Mouse (Mus musculus) heart, embryonic 16.5 days (tissue): ENCODE measurements at regions not wholly inside any gene's neighbourhood (a gene's known extent, or its start where the extent isn't known, plus 50 kb on each side); places are given as distances from the start of the nearest gene placed in this dataset. TPM values are rescaled to one million over a fixed set of nuclear protein-coding genes. Genes with fewer than 3 reads are reported as not detected.
A peak's percentile ranks its signal among the peaks of the same experiment; 100 is the strongest.

ENCODE experiments used
- ATAC-seq: fragments of 200-750 bp; cut with Nextera tagmentation; replicated peaks from 2 replicates; pipeline ENCODE4 v1.8.0; 2017; ENCODE audit warnings: moderate number of reproducible peaks; ENCODE audit not compliant: insufficient read depth, low FRiP score; ENCODE audit errors: extremely low read depth
- H3K27ac ChIP-seq: fragments of 300-500 bp; sonication (generic); 2 replicates; pipeline ENCODE4 v1.5.1; 2014; ENCODE audit warnings: mild to moderate bottlenecking, low read length, control low read depth, moderate library complexity
- H3K27me3 ChIP-seq: fragments of 300-500 bp; sonication (generic); 2 replicates; pipeline ENCODE4 v1.6.1; 2014; ENCODE audit warnings: low read length, mixed read lengths; ENCODE audit not compliant: control insufficient read depth, insufficient read depth
- H3K36me3 ChIP-seq: fragments of 300-500 bp; sonication (generic); 2 replicates; pipeline ENCODE4 v1.6.1; 2014; ENCODE audit not compliant: control insufficient read depth, insufficient read depth
- H3K4me1 ChIP-seq: fragments of 300-500 bp; sonication (generic); 2 replicates; pipeline ENCODE4 v1.6.1; 2014; ENCODE audit warnings: low read length, mixed read lengths; ENCODE audit not compliant: control insufficient read depth, insufficient read depth
- H3K4me2 ChIP-seq: fragments of 300-500 bp; sonication (generic); 2 replicates; pipeline ENCODE4 v1.6.1; 2014; ENCODE audit warnings: low read depth, mild to moderate bottlenecking, control low read depth, low read length
- H3K4me3 ChIP-seq: fragments of 300-500 bp; sonication (generic); 2 replicates; pipeline ENCODE4 v1.5.1; 2014; ENCODE audit warnings: mild to moderate bottlenecking, control low read depth, low read length
- H3K9ac ChIP-seq: fragments of 300-500 bp; sonication (generic); 2 replicates; pipeline ENCODE4 v1.6.1; 2014; ENCODE audit warnings: low read length, control low read depth
- H3K9me3 ChIP-seq: fragments of 300-500 bp; sonication (generic); replicated peaks from 2 replicates; pipeline ENCODE4 v1.6.1; 2016; ENCODE audit warnings: low read length; ENCODE audit not compliant: control insufficient read depth
- WGBS: fragments of 180-500 bp; shearing (Covaris S2); extraction: QIAGEN DNeasy Blood & Tissue Kit; methylation state at CpG from one replicate; pipeline ENCODE4 v1.1.7; 2014; 5-methylcytosine and 5-hydroxymethylcytosine counted together
- microRNA counts: library from miRNA; unstranded; fragments of <30 nt; microRNA quantifications from one replicate; lab custom pipeline; 2016
- microRNA-seq: library from miRNA; unstranded; fragments of <30 nt; microRNA quantifications from one replicate; pipeline ENCODE4, GENCODE M21; 2017

DNA sequence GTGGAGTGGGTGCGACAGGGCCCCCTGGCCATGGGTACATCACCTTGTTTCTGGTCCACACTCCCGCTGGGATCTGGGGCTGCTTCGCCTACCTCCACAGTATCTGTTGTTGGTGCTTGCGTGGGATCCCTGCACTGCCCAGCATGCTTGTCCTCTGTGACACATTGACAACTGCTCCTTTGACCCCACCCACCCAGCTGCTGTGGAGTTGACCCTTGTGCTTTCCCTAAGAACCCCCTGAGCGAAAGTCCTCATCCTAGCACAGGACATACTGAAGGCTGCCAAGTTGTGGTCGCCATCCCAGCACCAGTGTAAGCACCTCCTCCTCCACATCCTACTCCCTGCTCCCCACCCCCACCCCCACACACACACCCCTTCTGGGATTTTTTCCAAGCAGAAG, 63.6 kb upstream of the Dio3 start:
- no peak overlapping the region for H3K27ac ChIP-seq
- no peaks in the 10 kb centered on the region for H3K9me3 ChIP-seq
- no peak overlapping the region for H3K9ac ChIP-seq
- H3K36me3 ChIP-seq = no peaks in the 10 kb centered on the region
- H3K4me2 ChIP-seq = no peak overlapping the region
- 54% methylated on average over 6 of the region's 6 CpGs for WGBS
- ATAC-seq = no peak
- H3K4me1 ChIP-seq = no peaks in the 10 kb centered on the region
- 0 out of 2 replicates have a peak, but pooled peaks cover 2% of the 10 kb centered on the region for H3K27me3 ChIP-seq
- H3K4me3 ChIP-seq = no peak overlapping the region

GRCm38 (mm10) chr12:110219750-110220149, 59.1 kb upstream of the Dio3 start:
- Histone ChIP-seq H3K27ac (no peak overlapping the region), H3K4me3 (no peak overlapping the region), H3K4me2 (no peak overlapping the region), H3K9ac (no peak overlapping the region), H3K27me3 (peaks cover 5% of the 10 kb centered on the region; the same call in 1 of the 2 replicates), H3K4me1 (no peaks in the 10 kb centered on the region), H3K9me3 (no peaks in the 10 kb centered on the region), H3K36me3 (no peaks in the 10 kb centered on the region)
- ATAC-seq = no peak
- WGBS = 67% methylated on average over 8 of the region's 8 CpGs

DNA sequence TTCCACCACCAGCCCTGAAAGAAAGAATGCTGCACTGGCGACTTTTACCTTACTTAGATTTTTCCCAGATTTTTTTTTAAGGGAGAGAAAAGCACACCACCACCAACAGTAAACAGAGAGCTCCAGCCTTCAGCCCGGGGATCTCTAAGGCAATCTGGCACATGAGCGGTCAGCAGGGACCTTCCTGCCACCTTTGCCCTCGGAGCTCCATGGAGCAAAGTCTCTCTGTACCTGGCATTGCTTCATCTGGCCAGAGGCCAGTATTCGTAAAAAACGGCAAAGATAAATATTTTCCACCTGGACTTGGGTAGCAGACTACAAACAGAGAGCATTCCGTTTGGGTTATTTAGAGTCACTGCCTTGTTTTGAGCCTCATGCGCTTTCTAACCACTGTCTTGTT, 58.4 kb upstream of the Dio3 start:
- H3K4me3 ChIP-seq = no peak overlapping the region
- no peak overlapping the region for H3K4me2 ChIP-seq
- no peak for ATAC-seq
- WGBS = 47% methylated on average over 8 of the region's 8 CpGs
- no peak overlapping the region for H3K9ac ChIP-seq
- peaks cover 5% of the 10 kb centered on the region; the same call in 1 of the 2 replicates for H3K27me3 ChIP-seq
- no peaks in the 10 kb centered on the region for H3K9me3 ChIP-seq
- H3K4me1 ChIP-seq = no peaks in the 10 kb centered on the region
- H3K27ac ChIP-seq = no peak overlapping the region
- H3K36me3 ChIP-seq = no peaks in the 10 kb centered on the region

GRCm38 (mm10) chr12:110221184-110221583, 57.7 kb upstream of the Dio3 start:
- Histone ChIP-seq H3K4me1 (no peaks in the 10 kb centered on the region), H3K9ac (no peak overlapping the region), H3K4me3 (no peak overlapping the region), H3K36me3 (no peaks in the 10 kb centered on the region), H3K27me3 (peaks cover 5% of the 10 kb centered on the region; the same call in 1 of the 2 replicates), H3K9me3 (no peaks in the 10 kb centered on the region), H3K4me2 (no peak overlapping the region), H3K27ac (no peak overlapping the region)
- ATAC-seq = no peak
- WGBS = 38% methylated on average over 4 of the region's 4 CpGs

DNA sequence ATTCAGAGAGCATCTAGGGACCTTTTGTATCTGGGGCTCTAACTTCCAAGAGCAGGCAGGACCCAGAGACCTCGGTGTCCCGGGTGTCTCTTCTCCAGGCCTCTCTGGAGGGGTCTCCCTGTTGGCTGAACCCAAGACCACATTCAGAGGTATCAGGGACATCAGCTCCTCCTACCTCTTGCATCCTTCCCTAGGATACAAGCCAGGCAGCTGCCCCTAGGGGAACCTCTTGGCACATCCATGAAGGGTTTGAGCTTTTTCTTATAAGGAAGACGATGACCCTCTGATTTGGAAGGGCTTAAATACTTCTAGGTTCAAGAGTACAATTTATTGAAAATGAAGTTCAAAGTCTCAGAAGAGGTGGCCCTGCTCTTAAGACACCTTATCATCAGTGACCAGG, 57.2 kb upstream of the Dio3 start:
- Histone ChIP-seq H3K9ac (no peak overlapping the region), H3K9me3 (no peaks in the 10 kb centered on the region), H3K4me1 (no peaks in the 10 kb centered on the region), H3K27me3 (peaks cover 5% of the 10 kb centered on the region; the same call in 1 of the 2 replicates), H3K27ac (no peak overlapping the region), H3K4me3 (no peak overlapping the region), H3K36me3 (no peaks in the 10 kb centered on the region), H3K4me2 (no peak overlapping the region)
- WGBS = 51% methylated on average over 3 of the region's 3 CpGs
- ATAC-seq = no peak

DNA sequence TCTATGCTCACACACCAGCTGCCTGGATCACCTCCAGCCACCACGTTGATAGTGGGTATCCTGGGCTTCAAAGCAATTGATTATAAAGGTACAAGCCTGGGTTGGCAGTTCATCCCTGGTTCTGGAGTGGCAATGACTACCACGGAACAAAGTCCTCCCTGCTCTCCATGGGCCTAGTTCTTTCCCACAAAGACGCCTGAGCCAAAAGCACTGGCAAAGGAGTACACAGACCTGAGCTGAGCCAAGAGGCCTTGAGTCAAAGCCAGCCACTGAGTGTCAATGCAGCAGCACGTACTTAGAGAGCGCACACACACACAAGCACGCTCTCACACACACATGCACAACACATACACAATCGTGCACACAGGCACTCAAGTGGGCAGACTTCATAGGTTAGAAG, 54.6 kb upstream of the Dio3 start:
- H3K4me1 ChIP-seq = no peaks in the 10 kb centered on the region
- no peak for ATAC-seq
- no peak overlapping the region for H3K4me3 ChIP-seq
- H3K9me3 ChIP-seq = no peaks in the 10 kb centered on the region
- 70% methylated on average over 7 of the region's 7 CpGs for WGBS
- no peak overlapping the region for H3K4me2 ChIP-seq
- H3K27me3 ChIP-seq = peaks cover 5% of the 10 kb centered on the region; the same call in 1 of the 2 replicates
- H3K36me3 ChIP-seq = no peaks in the 10 kb centered on the region
- no peak overlapping the region for H3K27ac ChIP-seq
- no peak overlapping the region for H3K9ac ChIP-seq

GRCm38 (mm10) chr12:110228011-110228411, 50.9 kb upstream of the Dio3 start:
- Histone ChIP-seq H3K4me1 (no peaks in the 10 kb centered on the region), H3K9me3 (no peaks in the 10 kb centered on the region), H3K4me2 (no peak overlapping the region), H3K36me3 (no peaks in the 10 kb centered on the region), H3K27ac (no peak overlapping the region), H3K9ac (no peak overlapping the region), H3K27me3 (peaks cover 3% of the 10 kb centered on the region; the same call in 1 of the 2 replicates), H3K4me3 (no peak overlapping the region)
- 77% methylated on average over 12 of the region's 12 CpGs for WGBS
- no peak for ATAC-seq

MicroRNA genes in the stretch of these regions (microRNA counts, 519-probe panel; counts per million panel counts)
- microRNA mmu-miR-1193 (lab: Ali Mortazavi, UCI) = 1,859 counts per million, percentile 16 among the panel's probes with 10 or more counts
- 2,299 counts per million, percentile 46 among the panel's probes with 10 or more counts for microRNA mmu-miR-1197 (lab: Ali Mortazavi, UCI)
- microRNA mmu-miR-134 (lab: Ali Mortazavi, UCI) = 2,732 counts per million, percentile 71 among the panel's probes with 10 or more counts
- microRNA mmu-miR-154 (lab: Ali Mortazavi, UCI) = 3,219 counts per million, percentile 84 among the panel's probes with 10 or more counts
- microRNA mmu-miR-299 (lab: Ali Mortazavi, UCI) = not detected
- 2,952 counts per million, percentile 76 among the panel's probes with 10 or more counts for microRNA mmu-miR-300 (lab: Ali Mortazavi, UCI)
- not detected for microRNA mmu-miR-3072 (lab: Ali Mortazavi, UCI)
- 2,692 counts per million, percentile 70 among the panel's probes with 10 or more counts for microRNA mmu-miR-323-3p (lab: Ali Mortazavi, UCI)
- microRNA mmu-miR-323-5p (lab: Ali Mortazavi, UCI) = 2,326 counts per million, percentile 48 among the panel's probes with 10 or more counts
- 3,439 counts per million, percentile 88 among the panel's probes with 10 or more counts for microRNA mmu-miR-329 (lab: Ali Mortazavi, UCI)
- microRNA mmu-miR-369-3p (lab: Ali Mortazavi, UCI) = 3,279 counts per million, percentile 85 among the panel's probes with 10 or more counts
- 2,546 counts per million, percentile 61 among the panel's probes with 10 or more counts for microRNA mmu-miR-369-5p (lab: Ali Mortazavi, UCI)
- 2,932 counts per million, percentile 75 among the panel's probes with 10 or more counts for microRNA mmu-miR-376a (lab: Ali Mortazavi, UCI)
- microRNA mmu-miR-376b (lab: Ali Mortazavi, UCI) = 3,139 counts per million, percentile 82 among the panel's probes with 10 or more counts
- microRNA mmu-miR-376c (lab: Ali Mortazavi, UCI) = 3,072 counts per million, percentile 80 among the panel's probes with 10 or more counts
- 3,272 counts per million, percentile 85 among the panel's probes with 10 or more counts for microRNA mmu-miR-377 (lab: Ali Mortazavi, UCI)
- 2,299 counts per million, percentile 46 among the panel's probes with 10 or more counts for microRNA mmu-miR-379 (lab: Ali Mortazavi, UCI)
- not detected for microRNA mmu-miR-380-3p (lab: Ali Mortazavi, UCI)
- microRNA mmu-miR-380-5p (lab: Ali Mortazavi, UCI) = 2,119 counts per million, percentile 29 among the panel's probes with 10 or more counts
- 2,946 counts per million, percentile 76 among the panel's probes with 10 or more counts for microRNA mmu-miR-381 (lab: Ali Mortazavi, UCI)
- 3,079 counts per million, percentile 80 among the panel's probes with 10 or more counts for microRNA mmu-miR-382 (lab: Ali Mortazavi, UCI)
- microRNA mmu-miR-409-3p (lab: Ali Mortazavi, UCI) = not detected
- 2,273 counts per million, percentile 43 among the panel's probes with 10 or more counts for microRNA mmu-miR-409-5p (lab: Ali Mortazavi, UCI)
- microRNA mmu-miR-410 (lab: Ali Mortazavi, UCI) = 3,132 counts per million, percentile 82 among the panel's probes with 10 or more counts
- microRNA mmu-miR-411 (lab: Ali Mortazavi, UCI) = 2,373 counts per million, percentile 52 among the panel's probes with 10 or more counts
- 1,906 counts per million, percentile 17 among the panel's probes with 10 or more counts for microRNA mmu-miR-412 (lab: Ali Mortazavi, UCI)
- not detected for microRNA mmu-miR-453 (lab: Ali Mortazavi, UCI)
- microRNA mmu-miR-485 (lab: Ali Mortazavi, UCI) = 2,326 counts per million, percentile 48 among the panel's probes with 10 or more counts
- microRNA mmu-miR-487b (lab: Ali Mortazavi, UCI) = 2,672 counts per million, percentile 68 among the panel's probes with 10 or more counts
- microRNA mmu-miR-494 (lab: Ali Mortazavi, UCI) = not detected
- microRNA mmu-miR-495 (lab: Ali Mortazavi, UCI) = 2,912 counts per million, percentile 74 among the panel's probes with 10 or more counts
- microRNA mmu-miR-496 (lab: Ali Mortazavi, UCI) = 1,420 counts per million, percentile 8 among the panel's probes with 10 or more counts
- 2,506 counts per million, percentile 59 among the panel's probes with 10 or more counts for microRNA mmu-miR-539 (lab: Ali Mortazavi, UCI)
- microRNA mmu-miR-541 (lab: Ali Mortazavi, UCI) = 2,699 counts per million, percentile 70 among the panel's probes with 10 or more counts
- 2,692 counts per million, percentile 70 among the panel's probes with 10 or more counts for microRNA mmu-miR-543 (lab: Ali Mortazavi, UCI)
- not detected for microRNA mmu-miR-544 (lab: Ali Mortazavi, UCI)
- 2,019 counts per million, percentile 23 among the panel's probes with 10 or more counts for microRNA mmu-miR-654-3p (lab: Ali Mortazavi, UCI)
- microRNA mmu-miR-654-5p (lab: Ali Mortazavi, UCI) = not detected
- 2,066 counts per million, percentile 24 among the panel's probes with 10 or more counts for microRNA mmu-miR-666-3p (lab: Ali Mortazavi, UCI)
- not detected for microRNA mmu-miR-666-5p (lab: Ali Mortazavi, UCI)
- 1,926 counts per million, percentile 18 among the panel's probes with 10 or more counts for microRNA mmu-miR-667 (lab: Ali Mortazavi, UCI)
- microRNA mmu-miR-668 (lab: Ali Mortazavi, UCI) = 2,339 counts per million, percentile 49 among the panel's probes with 10 or more counts
- not detected for microRNA mmu-miR-679 (lab: Ali Mortazavi, UCI)
- microRNA mmu-miR-758 (lab: Ali Mortazavi, UCI) = not detected
- 2,053 counts per million, percentile 23 among the panel's probes with 10 or more counts for microRNA mmu-miR-882 (lab: Ali Mortazavi, UCI)

Small RNA genes lying in the stretch of these regions (microRNA-seq; reads per million reads assigned to microRNA genes)
- not detected for gene Gm24321
- not detected for gene Gm25252
- gene Gm25750 = not detected
- 1.2 reads per million for gene Gm27379
- gene Gm44322 = not detected
- gene Mir1193 = 660 reads per million, percentile 74 among the genes with 10 or more reads in this experiment
- gene Mir1197 = not detected
- 534 reads per million, percentile 73 among the genes with 10 or more reads in this experiment for gene Mir134
- gene Mir154 = 536 reads per million, percentile 73 among the genes with 10 or more reads in this experiment
- gene Mir299a = not detected
- not detected for gene Mir299b
- 267 reads per million, percentile 65 among the genes with 10 or more reads in this experiment for gene Mir300
- 20.2 reads per million, percentile 35 among the genes with 10 or more reads in this experiment for gene Mir3072
- gene Mir323 = 175 reads per million, percentile 60 among the genes with 10 or more reads in this experiment
- gene Mir329 = 169 reads per million, percentile 59 among the genes with 10 or more reads in this experiment
- gene Mir369 = 3,170 reads per million, percentile 89 among the genes with 10 or more reads in this experiment
- gene Mir376a = not detected
- 116 reads per million, percentile 53 among the genes with 10 or more reads in this experiment for gene Mir376b
- 294 reads per million, percentile 67 among the genes with 10 or more reads in this experiment for gene Mir376c
- gene Mir377 = 49.3 reads per million, percentile 44 among the genes with 10 or more reads in this experiment
- 2,843 reads per million, percentile 88 among the genes with 10 or more reads in this experiment for gene Mir379
- not detected for gene Mir380
- 1,837 reads per million, percentile 83 among the genes with 10 or more reads in this experiment for gene Mir381
- 1,695 reads per million, percentile 82 among the genes with 10 or more reads in this experiment for gene Mir382
- gene Mir409 = not detected
- gene Mir410 = 39.3 reads per million, percentile 41 among the genes with 10 or more reads in this experiment
- gene Mir411 = 7,358 reads per million, percentile 95 among the genes with 10 or more reads in this experiment
- 67.0 reads per million, percentile 47 among the genes with 10 or more reads in this experiment for gene Mir412
- not detected for gene Mir453
- 138 reads per million, percentile 55 among the genes with 10 or more reads in this experiment for gene Mir485
- gene Mir487b = 6,222 reads per million, percentile 93 among the genes with 10 or more reads in this experiment
- 168 reads per million, percentile 59 among the genes with 10 or more reads in this experiment for gene Mir494
- gene Mir495 = 44.4 reads per million, percentile 42 among the genes with 10 or more reads in this experiment
- 89.0 reads per million, percentile 49 among the genes with 10 or more reads in this experiment for gene Mir496a
- not detected for gene Mir539
- 1,762 reads per million, percentile 82 among the genes with 10 or more reads in this experiment for gene Mir541
- 317 reads per million, percentile 68 among the genes with 10 or more reads in this experiment for gene Mir543
- 0.59 reads per million for gene Mir544
- 0.98 reads per million for gene Mir654
- 23.6 reads per million, percentile 36 among the genes with 10 or more reads in this experiment for gene Mir666
- 133 reads per million, percentile 55 among the genes with 10 or more reads in this experiment for gene Mir667
- 38.7 reads per million, percentile 40 among the genes with 10 or more reads in this experiment for gene Mir668
- 52.6 reads per million, percentile 45 among the genes with 10 or more reads in this experiment for gene Mir679
- 5.1 reads per million, percentile 19 among the genes with 10 or more reads in this experiment for gene Mir758
- gene Mir882 = not detected
